Mouse (Mus musculus) embryo, embryonic 10.5 days (tissue): ENCODE data around the gene Sel1l3.

Experiments
- DNase-seq: peaks from one replicate; pipeline ENCODE4 v3.0.0-alpha.2; 2015; ENCODE audit warnings: low spot score

Sel1l3 gene

DNA sequence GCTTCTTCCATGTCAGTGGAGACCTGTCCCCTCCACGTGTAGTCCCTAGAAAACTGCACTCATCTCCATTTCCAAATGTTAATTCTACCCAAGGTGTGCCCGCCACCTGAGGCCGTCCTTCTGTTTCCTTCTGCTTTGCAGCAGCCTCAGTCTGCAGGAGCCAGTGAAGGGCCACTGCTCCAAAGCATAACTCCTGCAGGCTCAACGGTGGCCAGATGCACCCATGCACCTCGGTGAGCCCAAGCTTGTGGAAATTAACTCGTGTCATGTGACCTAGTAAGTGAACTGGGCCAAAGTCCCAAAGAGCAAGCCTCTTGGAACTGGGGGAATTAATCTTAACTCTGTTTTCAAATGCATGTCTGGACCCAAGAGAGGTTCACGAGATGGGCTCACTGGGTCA, 40.8 kb downstream of the Sel1l3 start:
- DNase-seq: no peak

DNA sequence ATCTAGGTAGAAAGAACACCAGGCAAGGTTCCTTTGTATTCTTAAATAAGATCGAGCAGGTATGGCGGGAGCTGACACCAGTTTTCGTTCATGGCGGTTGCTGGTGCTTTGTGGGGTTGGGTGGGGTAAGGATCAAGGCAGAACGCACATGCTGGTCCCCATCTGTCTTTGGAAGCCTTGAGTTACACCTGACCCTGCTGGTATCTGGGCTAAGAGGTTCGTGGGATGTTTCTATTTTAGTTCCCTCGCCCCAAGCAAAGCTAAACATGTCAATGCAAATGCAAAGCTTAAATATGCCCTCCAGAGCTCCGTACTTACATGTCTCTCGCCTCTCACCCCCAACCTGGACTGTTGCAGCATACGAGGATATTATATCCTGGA, 41.5 kb downstream of the Sel1l3 start:
- no peak for DNase-seq

DNA sequence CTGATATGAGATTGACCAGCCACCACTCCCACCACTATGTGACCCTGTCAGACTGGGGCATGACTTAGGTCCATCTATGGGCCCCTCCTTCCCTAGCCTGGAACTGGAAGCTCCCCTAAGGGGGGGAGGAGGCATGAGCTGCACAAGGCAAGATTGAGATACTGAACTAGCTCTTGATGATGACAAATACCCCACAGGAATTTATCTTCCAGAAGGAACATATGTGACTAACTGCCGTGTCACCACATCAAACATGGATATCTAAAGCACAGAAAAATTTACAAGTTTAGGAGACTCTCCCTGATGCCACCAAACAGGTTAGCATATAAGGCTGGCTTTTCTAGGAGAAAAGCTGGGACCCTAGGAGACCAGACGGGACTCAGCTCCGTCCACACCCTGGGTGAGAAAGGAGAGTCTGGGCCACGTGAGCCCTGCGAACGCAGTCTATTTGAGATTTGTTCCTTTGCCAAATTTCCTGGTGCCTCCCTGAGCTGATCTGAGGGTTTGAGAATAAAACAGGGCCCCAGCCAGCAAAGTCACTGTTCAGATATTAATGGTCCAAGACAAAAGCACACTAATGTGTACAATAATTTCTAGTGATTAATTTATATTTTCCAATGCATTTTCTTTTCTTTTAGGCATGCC, 42.0 kb downstream of the Sel1l3 start:
- DNase-seq: no peak

DNA sequence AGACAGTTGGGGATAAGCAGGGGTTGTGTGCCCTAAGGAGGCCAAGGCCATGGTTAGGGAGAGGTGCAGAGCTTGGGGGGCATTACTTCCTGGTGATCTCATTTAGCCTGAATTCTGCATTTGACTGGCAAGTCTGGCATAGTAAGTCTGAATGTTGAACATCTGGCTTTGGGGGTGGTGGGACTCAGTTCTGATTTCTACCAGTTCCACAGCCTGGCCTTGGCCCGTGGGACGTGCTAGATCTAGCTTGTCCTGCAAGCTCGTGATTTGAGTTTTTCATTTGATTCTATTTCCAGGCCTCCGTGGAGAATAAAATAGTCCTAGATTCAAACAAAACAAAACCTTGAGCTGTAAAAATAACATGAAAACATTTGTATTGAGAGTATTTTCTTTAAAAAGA, 46.2 kb downstream of the Sel1l3 start:
- DNase-seq: no peak

DNA sequence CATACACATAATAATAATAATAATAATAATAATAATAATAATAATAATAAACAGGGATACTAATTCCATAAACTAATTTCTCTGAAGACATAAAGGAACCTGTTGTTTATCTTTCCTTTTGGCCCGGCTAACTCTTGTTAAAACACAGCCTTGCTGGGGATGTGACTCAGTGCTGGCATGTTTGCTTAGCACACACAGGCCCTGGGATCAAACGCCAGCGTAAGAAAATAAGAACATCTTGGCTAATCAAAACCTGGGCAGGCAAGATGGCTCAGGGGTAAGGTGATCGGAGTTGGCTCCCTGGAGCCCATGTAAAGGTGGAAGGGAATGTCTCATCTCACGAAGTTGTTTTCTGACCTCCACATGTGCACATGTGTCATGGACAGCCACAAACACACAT, 48.1 kb downstream of the Sel1l3 start:
- no peak for DNase-seq

DNA sequence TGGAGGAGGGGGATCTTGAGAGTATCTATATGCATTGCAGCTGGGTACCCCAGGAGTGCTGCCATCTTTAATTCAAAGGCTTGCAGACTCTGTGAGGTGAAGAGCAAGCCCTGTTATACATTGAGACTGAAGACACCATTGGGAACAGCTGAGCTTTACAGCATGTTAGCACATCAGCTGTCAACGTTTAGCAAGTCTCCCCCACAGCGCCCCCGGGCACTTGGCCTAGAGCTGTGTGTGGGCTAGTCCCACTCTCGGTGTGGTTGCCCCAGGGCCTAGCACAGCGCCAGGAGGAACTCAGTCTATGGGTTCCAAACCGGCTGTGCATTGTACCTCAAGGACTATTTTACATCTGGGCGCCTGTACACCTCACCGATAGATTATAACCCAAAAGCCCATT, 51.3 kb downstream of the Sel1l3 start:
- DNase-seq: no peak

DNA sequence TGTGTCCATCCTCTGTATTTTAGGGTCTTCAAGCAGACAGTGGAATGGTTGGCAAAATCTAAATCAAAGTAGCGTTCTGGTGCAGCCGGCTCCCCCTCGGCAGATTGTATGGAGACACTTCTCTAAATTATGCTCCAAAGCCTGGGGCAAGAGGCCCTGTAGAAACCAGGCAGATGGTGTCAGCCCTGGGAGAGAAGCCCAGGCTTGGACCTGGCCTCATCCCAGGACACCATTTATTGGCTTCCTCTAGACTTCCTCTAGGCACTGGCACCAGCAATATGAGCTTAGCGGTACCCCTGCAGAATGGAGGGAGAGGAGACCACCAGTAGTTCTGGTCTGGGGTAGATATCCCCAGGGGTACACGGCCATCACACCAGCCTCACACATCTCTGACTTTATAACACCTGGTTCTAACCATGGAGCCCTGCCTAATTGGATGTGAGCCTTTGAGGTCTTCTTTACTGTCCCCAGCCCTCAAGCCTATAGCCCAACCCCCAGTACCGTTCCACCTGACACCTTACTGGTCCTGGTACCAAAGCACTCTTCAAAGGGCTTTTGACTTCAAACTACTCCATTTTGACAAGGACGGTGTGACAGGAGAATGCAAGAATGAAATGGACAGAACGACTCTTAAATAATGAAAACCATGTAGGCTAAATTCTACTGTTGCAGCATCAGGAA, 52.1 kb downstream of the Sel1l3 start:
- no peak for DNase-seq

DNA sequence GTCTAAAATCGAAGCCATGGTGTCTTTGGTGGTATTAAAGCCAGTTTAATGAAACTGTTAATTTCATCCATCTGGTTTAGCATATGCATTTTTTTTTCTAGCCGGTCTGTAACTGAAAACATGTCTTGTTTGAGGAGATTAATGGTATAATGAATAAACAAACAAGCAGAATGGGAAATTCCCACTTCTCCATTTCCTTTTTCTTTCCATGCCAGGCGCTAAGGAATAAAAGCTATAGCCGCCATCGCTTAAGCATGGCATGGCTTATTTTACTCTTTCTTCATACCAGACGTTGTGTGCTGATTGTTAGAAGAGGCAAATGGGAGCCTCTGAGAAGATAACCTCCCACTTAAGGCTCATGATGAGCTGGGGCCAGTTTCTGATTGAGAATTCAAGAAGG, 53.5 kb downstream of the Sel1l3 start:
- no peak for DNase-seq

DNA sequence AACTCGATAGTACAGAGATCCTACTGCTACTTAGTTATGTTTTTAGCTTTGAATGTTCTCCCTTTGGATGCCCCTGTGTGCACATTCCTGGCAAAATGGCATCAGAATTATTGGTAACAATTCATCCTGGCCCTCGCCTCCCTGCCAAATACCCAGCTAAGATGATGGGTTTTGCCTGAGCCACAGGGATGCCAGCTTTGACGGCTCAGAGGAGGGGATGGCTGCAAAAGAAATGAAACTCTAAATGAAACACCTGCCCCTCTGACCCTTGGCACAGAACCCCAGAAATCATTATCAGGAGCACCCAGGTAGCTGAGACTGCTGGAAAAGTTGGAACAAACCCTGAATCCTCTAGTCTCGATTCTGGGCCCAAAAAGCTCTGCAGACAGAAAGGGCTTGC, 54.1 kb downstream of the Sel1l3 start:
- DNase-seq: no peak

DNA sequence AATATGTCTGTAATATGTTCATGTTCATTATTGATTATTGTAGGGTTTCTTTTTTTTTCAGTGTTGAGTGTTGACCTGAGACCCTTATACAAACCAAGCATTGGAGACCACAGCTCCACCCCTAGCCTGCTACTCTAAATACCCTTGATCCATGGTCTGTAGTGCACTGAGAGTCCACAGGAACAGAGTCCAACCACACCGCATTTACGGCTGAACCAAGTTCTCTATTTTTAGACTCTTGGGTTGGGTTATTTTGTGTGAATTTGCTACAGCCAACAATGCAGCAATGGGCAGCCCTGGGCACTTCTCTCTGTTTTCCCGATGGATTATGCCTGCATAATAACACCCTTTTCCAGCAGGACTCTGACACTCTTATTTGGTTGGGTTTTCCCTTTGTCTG, 54.6 kb downstream of the Sel1l3 start:
- DNase-seq: no peak

DNA sequence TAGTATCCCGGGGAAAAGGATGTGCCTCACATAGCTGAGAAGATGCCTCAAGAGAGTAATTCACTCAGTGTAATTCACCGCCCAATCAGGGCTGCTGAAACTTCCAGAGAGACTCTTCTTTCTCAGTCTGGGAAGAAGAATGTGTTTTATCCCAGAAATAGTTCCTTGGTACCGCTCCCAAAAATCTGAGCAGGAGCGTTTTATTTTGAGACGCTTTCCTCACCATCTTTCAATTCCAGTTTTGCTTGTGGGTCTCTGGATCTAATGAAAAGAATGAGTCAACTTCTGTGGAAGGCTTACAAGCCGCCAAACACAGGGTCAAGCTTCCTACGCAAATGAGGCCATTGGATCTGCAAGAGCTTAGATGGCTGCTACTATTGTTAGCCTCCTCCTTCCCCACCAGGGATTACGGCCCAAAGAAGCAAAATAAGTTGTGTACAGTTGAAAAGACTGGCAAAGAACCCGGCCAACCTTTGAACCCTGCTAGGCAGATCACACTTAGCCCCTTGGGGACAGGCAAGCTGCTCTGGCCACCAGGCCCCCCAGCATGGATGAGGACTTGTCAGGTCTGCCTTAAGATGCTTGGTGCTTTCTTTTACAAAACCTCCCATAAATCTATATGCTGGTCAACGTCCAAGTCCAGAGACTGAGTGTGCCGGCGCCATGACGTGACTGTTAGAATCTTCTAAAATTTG, 57.6 kb downstream of the Sel1l3 start:
- DNase-seq: no peak

DNA sequence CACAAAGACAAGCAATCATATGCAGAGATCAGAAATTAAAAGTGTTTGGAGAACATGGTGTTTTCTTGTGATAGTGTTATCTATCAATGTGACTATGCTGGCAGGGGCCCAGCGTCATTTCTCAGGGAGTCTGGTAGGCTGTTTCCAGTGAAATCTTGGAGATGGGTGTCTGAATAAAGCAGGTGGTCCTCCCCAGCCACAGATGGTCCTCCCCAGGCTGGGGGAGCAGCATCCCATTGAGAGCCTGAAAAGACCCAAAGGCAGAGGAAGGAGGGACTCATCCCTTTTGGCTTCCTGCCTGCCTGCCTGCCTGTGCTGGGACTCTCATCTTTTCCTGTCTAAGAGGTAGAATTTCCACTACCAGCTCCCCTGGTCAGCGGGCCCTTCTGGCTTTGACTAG, 59.2 kb downstream of the Sel1l3 start:
- no peak for DNase-seq

DNA sequence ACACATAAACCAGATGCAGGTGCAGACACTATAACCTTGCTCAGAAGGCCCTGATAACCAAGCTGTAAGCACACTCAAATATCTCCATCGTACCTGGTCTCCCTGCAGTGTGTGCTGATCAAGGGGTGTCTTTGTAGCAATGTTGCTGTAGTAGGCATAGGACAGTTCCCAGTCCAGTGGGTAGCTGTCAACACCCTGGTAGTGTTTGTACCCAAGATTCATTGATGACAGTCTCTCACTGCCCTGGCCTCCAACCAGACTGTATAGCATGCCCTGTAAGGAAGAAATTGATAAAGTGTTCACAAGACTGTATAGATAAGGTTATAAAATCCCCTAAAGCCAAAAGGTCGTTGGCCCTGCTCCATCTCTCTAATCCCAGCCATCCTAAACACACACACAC, 59.6 kb downstream of the Sel1l3 start:
- no peak for DNase-seq

DNA sequence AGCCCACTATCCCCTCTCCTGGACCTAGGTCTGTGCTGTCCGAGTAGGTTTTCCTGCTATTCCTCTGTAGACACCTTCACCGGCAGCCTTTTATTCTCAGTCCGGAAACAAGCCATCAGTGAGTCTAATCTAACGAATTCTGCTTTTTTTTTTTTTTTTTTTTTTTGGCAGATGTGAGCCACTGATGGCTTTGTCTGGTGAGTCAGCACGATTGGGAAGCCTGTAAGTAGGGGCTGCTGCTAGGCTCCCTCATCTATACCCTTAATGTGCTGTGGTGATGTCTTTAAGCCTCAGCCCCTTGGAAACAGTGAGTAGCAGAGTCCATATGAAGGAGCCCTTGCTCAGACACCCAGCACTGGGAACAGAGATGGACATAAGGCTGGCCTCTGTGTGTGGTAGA, 60.6 kb downstream of the Sel1l3 start:
- no peak for DNase-seq

DNA sequence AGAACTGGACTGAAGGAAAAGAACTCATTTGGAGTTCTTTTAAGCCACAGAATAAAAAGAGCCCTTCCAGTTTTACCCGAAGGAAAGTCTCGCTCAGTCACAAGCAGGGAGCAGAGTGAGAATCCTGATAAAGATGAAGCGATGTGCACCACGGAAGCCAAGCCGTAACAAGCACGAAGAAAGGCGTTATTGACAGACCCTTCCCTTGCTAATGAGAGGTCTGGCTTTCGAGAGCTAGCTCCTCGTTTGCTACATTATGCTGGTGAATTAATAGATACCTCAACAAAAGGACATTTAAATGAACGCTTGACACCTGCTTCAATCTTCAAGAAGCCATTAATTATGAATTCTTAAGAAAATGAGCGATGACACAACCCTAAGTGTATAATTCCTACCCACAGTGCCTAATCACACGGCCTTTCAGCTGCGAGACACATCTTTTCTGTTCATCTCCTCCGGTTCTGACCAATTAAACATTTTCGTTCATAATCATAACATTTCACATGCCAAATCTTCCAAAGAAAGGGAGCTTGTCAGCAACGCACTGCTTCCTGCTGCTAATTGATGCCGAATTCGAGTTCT, 62.3 kb downstream of the Sel1l3 start:
- DNase-seq: no peak

DNA sequence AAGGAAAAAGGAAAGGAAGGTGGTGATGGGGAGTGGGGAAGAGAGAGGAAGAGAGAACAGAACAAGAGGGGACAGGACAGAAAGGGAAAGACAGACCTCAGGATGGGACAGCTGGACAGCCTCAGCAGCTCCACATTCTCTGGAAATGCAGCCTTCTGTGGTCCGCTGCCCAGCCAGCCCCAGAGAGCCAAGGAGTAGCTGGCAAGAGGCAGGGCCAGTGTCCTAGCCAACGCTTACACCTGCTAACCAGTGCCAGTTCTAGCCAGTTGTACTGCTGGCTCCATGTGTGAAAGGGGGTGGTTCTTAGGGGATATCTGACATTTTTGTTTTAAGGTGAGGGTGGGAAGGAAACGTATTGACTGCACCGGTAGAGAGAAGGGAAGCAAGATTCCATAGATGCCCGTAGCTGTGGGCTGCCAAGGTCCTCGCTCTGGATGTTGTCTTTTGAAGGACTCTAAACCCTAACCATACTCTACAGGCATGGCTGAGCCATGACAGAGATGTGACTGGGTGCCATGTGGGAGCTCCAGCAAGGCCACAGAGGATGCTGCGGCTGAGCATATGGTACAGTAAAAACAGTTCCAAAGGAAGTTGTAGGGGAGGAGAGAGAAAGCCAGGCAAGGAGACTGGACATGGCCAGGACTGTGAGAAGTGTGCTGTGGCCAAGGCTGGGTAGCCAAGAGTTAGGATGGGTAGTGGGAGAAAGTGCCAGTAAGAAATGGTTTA, 64.6 kb downstream of the Sel1l3 start:
- no peak for DNase-seq

DNA sequence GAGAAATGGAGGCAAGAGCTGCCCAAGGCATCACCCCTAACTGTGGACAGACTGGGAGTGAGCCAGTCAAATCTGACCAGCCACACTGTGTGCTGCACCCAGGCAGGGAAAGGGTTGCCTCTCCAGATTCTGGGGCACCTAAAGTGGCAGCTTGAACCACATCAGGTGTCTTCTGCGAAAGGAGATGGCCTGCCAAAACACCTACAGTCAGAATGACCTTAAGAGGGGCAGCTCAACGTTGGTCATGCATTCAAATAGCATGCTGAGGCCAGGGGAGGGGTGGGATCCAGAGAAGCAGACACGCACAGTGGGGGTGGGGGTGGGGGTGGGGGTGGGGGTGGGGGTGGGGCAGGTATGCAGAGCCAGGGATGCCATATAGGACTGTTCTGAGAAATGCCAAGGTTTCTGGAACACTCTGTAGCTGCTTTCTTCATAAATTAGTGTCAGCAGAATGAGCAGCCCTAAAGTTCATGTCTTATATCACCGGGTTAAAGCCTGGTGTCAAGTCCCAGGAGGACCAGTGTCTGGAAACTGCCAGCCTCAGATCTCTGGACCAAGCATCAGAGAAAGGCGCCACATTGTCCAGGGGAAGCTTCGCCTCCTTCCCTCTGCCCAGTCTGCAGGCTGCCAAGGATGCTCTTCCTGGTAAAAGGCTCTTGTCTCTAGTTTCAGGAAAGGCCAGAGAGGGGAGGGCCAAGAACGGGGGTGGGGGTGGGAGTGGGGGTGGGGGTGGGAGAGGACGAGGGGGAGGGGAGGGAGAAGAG, 65.4 kb downstream of the Sel1l3 start:
- no peak for DNase-seq

DNA sequence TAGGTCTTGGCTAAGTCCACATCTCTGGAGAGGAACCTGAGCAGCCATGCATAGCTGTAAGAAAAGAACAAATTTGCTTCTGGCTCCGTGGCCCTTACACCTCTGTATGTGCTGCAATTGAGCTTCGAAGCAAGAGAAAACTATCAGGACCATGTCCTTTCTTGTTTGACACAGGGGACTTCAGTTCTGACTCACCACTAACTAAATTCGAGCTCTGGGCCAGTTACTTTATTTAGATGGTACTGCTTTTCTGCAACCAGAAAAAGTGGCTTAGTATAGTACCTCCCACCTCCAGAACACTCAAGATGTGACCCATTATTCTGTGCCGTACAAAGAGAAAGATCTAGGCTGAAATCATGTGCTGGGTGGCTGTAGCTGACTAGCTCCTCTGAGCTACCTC, 66.3 kb downstream of the Sel1l3 start:
- DNase-seq: no peak

DNA sequence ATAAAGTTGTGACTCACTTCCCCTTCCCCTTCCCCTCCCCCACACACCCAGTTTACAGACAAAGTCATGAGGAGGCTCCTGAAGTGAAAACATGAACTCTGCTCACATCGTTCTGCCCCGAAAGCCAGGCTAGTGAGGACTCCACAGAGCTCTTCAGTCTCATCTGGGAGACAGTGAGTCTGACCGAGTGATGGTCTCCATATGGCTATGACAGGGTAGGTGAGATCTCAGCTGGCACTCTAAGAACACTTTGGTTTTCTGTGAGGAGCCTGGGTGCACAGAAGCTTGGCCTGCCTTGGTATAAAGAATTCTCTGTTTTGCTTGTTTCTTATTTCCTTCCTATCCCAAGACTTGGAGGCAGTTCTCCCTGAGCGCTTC, 67.1 kb downstream of the Sel1l3 start:
- no peak for DNase-seq

DNA sequence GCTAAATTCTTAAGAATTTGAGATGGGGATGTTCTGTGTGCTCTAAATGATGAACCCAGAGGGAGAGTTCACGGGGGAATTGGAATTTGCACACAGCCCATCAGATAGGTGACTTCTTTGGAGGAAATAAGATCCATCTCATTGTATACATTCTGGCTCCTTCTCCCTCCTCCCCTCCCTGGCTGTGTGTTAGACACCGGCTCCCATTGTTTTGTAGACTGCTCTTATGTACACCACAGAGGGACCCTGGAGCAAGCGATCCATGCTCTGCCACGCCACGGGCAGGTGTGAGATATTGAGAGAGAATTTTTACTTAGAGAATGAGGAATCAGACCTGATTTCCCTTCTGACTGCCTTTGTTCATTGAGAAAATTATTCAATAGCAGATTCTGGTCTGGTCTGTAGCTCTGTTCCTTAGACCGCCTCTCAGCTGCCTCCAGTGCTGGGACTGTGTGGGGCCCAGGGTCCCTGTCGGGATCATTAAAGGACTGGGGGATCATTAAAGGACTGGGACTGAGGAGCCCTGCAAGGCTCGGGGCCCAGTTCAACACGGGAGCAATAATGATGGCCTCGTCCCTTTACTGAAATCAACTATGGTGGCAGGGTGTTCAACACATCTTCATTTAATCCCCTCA, 67.6 kb downstream of the Sel1l3 start:
- DNase-seq: no peak

DNA sequence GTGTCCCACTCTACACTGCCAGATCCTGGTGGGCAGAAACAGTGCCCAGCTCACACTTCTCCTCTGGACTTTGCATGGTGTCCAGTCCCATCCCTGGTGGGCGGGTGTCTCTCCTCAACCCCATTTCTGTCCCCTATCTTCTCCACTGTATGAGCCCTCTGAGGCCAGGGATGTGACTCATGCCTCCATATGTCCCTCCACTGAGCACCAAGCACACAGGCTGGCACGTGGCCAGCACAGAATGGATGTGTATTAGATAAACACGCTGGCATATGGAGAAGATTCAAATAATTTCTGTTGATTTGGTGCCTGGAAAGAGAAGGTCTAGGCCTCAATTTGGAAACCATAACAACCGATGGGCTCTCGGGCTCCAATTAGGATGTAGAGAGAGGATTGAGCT, 71.1 kb downstream of the Sel1l3 start:
- DNase-seq: no peak
